Mouse (Mus musculus) limb, embryonic 14.5 days (tissue): ENCODE measurements at regions not wholly inside any gene's neighbourhood (a gene's known extent, or its start where the extent isn't known, plus 50 kb on each side); places are given as distances from the start of the nearest gene placed in this dataset.

Experiments used
- ATAC-seq: fragments of 200-750 bp; cut with Nextera tagmentation; 2 replicates; pipeline ENCODE4 v1.8.0; 2017; ENCODE audit warnings: low read depth, moderate number of reproducible peaks, moderate TSS enrichment; ENCODE audit not compliant: low FRiP score
- DNase-seq: peaks from one replicate; pipeline ENCODE4 v3.0.0-alpha.2; 2015; ENCODE audit warnings: low spot score
- H3K27ac ChIP-seq: fragments of 300-500 bp; sonication (generic); replicated peaks from 2 replicates; pipeline ENCODE4 v1.5.1; 2014; ENCODE audit warnings: low read depth, mild to moderate bottlenecking, low read length, moderate library complexity, mixed read lengths
- H3K27me3 ChIP-seq: fragments of 300-500 bp; sonication (generic); 2 replicates; pipeline ENCODE4 v1.6.1; 2014; ENCODE audit warnings: low read length, mixed read lengths; ENCODE audit not compliant: control insufficient read depth, insufficient read depth
- H3K36me3 ChIP-seq: fragments of 300-500 bp; sonication (generic); 2 replicates; pipeline ENCODE4 v1.6.1; 2014; ENCODE audit warnings: mild to moderate bottlenecking, low read length, moderate library complexity, mixed read lengths; ENCODE audit not compliant: control insufficient read depth, insufficient read depth
- H3K4me1 ChIP-seq: fragments of 300-500 bp; sonication (generic); 2 replicates; pipeline ENCODE4 v1.6.1; 2014; ENCODE audit warnings: antibody characterized with exemption, low read length, mixed read lengths; ENCODE audit not compliant: control insufficient read depth, insufficient read depth
- H3K4me2 ChIP-seq: fragments of 300-500 bp; sonication (generic); replicated peaks from 2 replicates; pipeline ENCODE4 v1.6.1; 2014; ENCODE audit warnings: low read depth, mild to moderate bottlenecking, low read length, moderate library complexity; ENCODE audit not compliant: severe bottlenecking
- H3K4me3 ChIP-seq: fragments of 300-500 bp; sonication (generic); replicated peaks from 2 replicates; pipeline ENCODE4 v1.5.1; 2014; ENCODE audit warnings: low read length
- H3K9ac ChIP-seq: fragments of 300-500 bp; sonication (generic); 2 replicates; pipeline ENCODE4 v1.6.1; 2014; ENCODE audit warnings: mild to moderate bottlenecking, low read depth, low read length, moderate library complexity; ENCODE audit not compliant: severe bottlenecking
- H3K9me3 ChIP-seq: fragments of 300-500 bp; sonication (generic); 2 replicates; pipeline ENCODE4 v1.6.1; 2016; ENCODE audit warnings: low read length; ENCODE audit not compliant: control insufficient read depth
- POLR2A ChIP-seq: fragments of 200-500 bp; IDR thresholded peaks from 2 replicates; pipeline ENCODE4 v1.8.0; 2012; ENCODE audit warnings: inconsistent platforms, mild to moderate bottlenecking, moderate library complexity, borderline replicate concordance; ENCODE audit not compliant: insufficient read depth, insufficient read length; ENCODE audit errors: extremely low read depth
- WGBS: fragments of 180-500 bp; shearing (Covaris S2); extraction: QIAGEN DNeasy Blood & Tissue Kit; methylation state at CpG from one replicate; pipeline ENCODE4 v1.1.7; 2014; 5-methylcytosine and 5-hydroxymethylcytosine counted together

DNA sequence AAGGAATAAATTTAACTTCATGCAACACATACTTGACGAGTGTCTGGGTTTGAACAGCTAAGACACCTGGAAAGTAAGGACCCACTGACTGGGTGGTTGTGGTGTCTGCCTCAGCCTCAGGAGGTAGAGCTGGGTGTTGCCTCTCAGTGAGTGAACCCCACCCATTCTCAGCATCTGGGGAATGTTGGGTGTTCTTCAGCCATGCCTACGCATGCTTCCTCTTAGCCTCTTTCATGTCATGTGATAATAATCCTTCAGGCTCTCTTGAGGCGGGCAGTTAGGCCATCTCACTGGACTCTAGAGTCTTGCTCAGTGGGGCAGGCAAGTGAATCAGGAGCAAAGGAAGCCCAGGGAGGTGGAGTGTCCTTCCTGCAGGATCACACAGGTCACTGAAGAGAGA lies 143.4 kb upstream of the Slc38a2 start:
- DNase-seq (no peak), ATAC-seq (no peak)
- TF ChIP-seq POLR2A, result no peak
- H3K4me3 ChIP-seq, result no peak overlapping the region
- no peak overlapping the region for H3K9ac ChIP-seq
- H3K36me3 ChIP-seq, result no peaks in the 10 kb centered on the region
- H3K9me3 ChIP-seq, result no peaks in the 10 kb centered on the region
- no peak overlapping the region for H3K27ac ChIP-seq
- H3K27me3 ChIP-seq, result no peaks in the 10 kb centered on the region
- no peak overlapping the region for H3K4me2 ChIP-seq
- no peaks in the 10 kb centered on the region for H3K4me1 ChIP-seq
- WGBS, result 83% methylated on average over 3 of the region's 3 CpGs

DNA sequence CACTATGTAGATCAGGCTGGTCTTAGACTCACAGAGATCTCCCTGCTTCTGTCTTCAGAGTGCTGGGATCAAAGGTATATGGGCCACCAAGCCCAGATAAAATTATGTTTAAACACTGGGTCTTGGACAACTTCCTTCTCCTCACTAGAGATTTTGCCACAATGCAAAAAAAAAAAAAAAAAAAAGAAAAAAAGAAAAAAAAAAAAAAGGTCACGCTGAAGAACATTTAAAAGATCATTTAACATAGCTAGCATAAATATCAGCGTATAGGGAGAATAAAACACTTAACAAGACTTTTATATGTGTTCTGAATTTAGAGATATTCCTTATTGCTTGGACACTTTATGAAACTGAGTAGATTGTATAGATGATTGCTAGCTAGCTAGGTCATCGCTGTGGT lies 137.1 kb upstream of the Slc38a2 start:
- no peak for TF ChIP-seq POLR2A
- no peak overlapping the region for H3K9ac ChIP-seq
- 91% methylated on average over 3 of the region's 3 CpGs for WGBS
- no peak for DNase-seq
- no peaks in the 10 kb centered on the region for H3K27me3 ChIP-seq
- ATAC-seq, result no peak
- no peaks in the 10 kb centered on the region for H3K36me3 ChIP-seq
- H3K4me1 ChIP-seq, result no peaks in the 10 kb centered on the region; the same call in 1 of the 2 replicates
- no peak overlapping the region for H3K4me3 ChIP-seq
- no peak overlapping the region for H3K4me2 ChIP-seq
- no peaks in the 10 kb centered on the region for H3K9me3 ChIP-seq
- no peak overlapping the region for H3K27ac ChIP-seq

DNA sequence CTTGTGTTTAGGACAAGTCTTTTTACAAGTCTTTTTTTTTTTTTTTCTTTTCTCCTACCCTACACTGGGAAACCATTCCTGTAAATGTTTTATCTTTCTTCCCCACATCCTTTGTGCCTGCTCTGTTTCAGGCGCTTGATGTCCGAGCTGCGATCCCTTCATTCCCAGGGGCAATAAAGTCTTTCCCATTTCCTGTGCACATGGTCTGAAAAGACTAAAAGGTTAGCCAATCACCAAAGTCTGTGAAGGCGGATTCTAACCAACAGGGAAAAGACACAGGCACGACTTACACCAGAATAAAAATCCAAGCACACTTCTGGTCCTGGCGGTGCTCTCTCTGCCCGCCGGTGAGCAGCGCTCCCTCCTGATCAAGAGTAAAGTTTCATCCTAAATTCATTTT lies 135.3 kb upstream of the Slc38a2 start:
- Histone ChIP-seq H3K9ac (no peak overlapping the region), H3K4me3 (no peak overlapping the region), H3K4me2 (no peak overlapping the region), H3K27me3 (no peaks in the 10 kb centered on the region), H3K4me1 (no peaks in the 10 kb centered on the region; the same call in 1 of the 2 replicates), H3K36me3 (no peaks in the 10 kb centered on the region), H3K9me3 (no peaks in the 10 kb centered on the region), H3K27ac (no peak overlapping the region)
- DNase-seq (no peak), ATAC-seq (peak; percentile 34; the same call in 1 of the 2 replicates)
- 40% methylated on average over 9 of the region's 9 CpGs for WGBS
- TF ChIP-seq POLR2A, result no peak

DNA sequence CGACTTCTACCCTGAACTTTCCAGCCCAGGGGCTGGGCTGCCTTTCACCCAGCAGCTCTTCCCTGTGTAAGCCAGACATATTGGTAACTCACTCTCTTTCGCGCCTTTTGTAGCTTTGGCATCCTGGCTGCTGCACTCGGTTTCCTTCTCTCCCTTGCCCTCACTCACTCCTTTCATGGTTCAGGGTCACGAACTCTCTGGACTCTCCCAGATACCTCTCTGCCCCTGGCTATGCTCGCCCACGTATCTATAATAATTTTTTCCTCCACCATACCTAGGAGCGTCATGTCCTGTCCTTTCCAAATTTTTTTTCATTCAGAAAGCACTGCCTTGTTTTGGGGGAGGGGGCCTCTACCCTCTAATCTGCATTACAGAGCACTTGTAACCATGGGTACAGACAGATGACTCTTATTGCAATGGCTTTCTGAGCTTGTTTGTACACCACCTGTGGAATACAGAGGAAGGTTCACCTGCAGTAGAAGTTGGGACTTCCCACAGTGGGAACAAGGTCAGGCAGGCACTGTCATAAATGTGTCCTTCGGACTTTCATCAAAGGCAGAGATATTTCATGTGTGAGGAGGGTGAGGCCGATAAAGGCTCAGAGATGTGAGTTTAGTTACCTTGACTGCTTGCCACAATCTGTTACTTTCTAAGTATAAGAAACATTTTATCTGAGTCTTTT lies 134.8 kb upstream of the Slc38a2 start:
- no peak overlapping the region for H3K4me2 ChIP-seq

DNA sequence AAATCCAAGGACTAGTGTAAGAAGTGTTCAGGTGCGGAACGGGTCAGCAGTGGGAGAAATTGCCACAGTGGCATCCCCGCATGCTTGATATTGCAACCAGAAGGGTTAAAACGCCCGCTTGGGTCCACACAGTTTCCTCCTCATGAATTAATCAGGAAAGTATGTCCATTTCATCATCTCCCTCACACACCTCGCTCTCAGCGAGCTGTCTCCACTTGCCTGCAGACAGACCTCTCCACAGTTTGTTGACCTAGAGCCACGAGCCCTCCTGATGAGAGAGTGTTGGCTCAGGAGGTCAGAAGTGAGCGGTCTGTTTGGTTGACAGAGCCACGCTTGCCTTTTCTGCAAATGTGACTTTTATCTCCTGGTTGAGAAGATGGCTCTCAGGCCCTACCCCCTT lies 132.9 kb upstream of the Slc38a2 start:
- H3K36me3 ChIP-seq, result no peaks in the 10 kb centered on the region
- DNase-seq, result no peak
- no peaks in the 10 kb centered on the region for H3K27me3 ChIP-seq
- H3K4me3 ChIP-seq, result no peak overlapping the region
- no peak for ATAC-seq
- 81% methylated on average over 10 of the region's 10 CpGs for WGBS
- no peak for TF ChIP-seq POLR2A
- no peaks in the 10 kb centered on the region; the same call in 1 of the 2 replicates for H3K4me1 ChIP-seq
- H3K9me3 ChIP-seq, result no peaks in the 10 kb centered on the region
- no peak overlapping the region for H3K9ac ChIP-seq
- no peak overlapping the region for H3K27ac ChIP-seq
- no peak overlapping the region for H3K4me2 ChIP-seq

More for the DNA sequence above, 134.8 kb upstream of the Slc38a2 start:
- no peaks in the 10 kb centered on the region for H3K27me3 ChIP-seq
- no peak overlapping the region for H3K27ac ChIP-seq
- 78% methylated on average over 10 of the region's 10 CpGs for WGBS
- no peak overlapping the region for H3K4me3 ChIP-seq
- H3K36me3 ChIP-seq, result no peaks in the 10 kb centered on the region
- H3K9me3 ChIP-seq, result no peaks in the 10 kb centered on the region
- TF ChIP-seq POLR2A, result no peak
- ATAC-seq, result no peak
- H3K9ac ChIP-seq, result no peak overlapping the region
- no peaks in the 10 kb centered on the region; the same call in 1 of the 2 replicates for H3K4me1 ChIP-seq
- DNase-seq, result no peak
